Mouse (Mus musculus): ENCODE data around the gene Serpinf2.

Gene Serpinf2

GRCm38 (mm10) chr11:75395611-75396010 is 43.8 kb downstream of the Serpinf2 start:
- DNase-seq (ENCODE audit: low read depth, low spot score) = no peak

GRCm38 (mm10) chr11:75383529-75383928 is 55.9 kb downstream of the Serpinf2 start:
- peak; percentile 41 for DNase-seq (ENCODE audit: low read depth, low spot score)

Measured in brain, adult 2 months (tissue).